Comparison of ENCODE assay signal across 9 mouse cellular contexts in genomic region chr15:50261245-50261872, GRCm38 (mm10).
DNase-seq lines count a peak whose midpoint lies in the region; ATAC-seq lines count a peak whose summit lies in the region.
"Had no signal": no experiment of that assay in that cellular context is flagged by ENCODE, and none has a peak within 500 bp of the region (broad histone marks: within the 10 kb centered on the region; RNA-seq: fewer than 3 reads in every experiment).

No protein-coding gene starts in this region.

- 77% methylated on average over 8 of the region's 8 CpGs for WGBS in embryonic facial prominence, embryonic 10.5 days
- WGBS in hindbrain, embryonic 11.5 days = 78% methylated on average over 8 of the region's 8 CpGs

- H3K9ac ChIP-seq in hindbrain, embryonic 11.5 days (ENCODE audit: low read depth, low read length) = no peak overlapping the region

- H3K4me1 ChIP-seq in embryonic facial prominence, embryonic 10.5 days = no peaks in the 10 kb centered on the region
- no peaks in the 10 kb centered on the region for H3K4me1 ChIP-seq in hindbrain, embryonic 11.5 days (replicated peaks; ENCODE audit: control insufficient read depth, insufficient read depth, low read length)

- H3K27ac ChIP-seq in embryonic facial prominence, embryonic 10.5 days (replicated peaks) = no peak overlapping the region
- H3K27ac ChIP-seq in hindbrain, embryonic 11.5 days (ENCODE audit: low read depth, low read length) = no peak overlapping the region
- H3K27ac ChIP-seq: macrophage had no signal

- DNase-seq in adrenal gland, adult (ENCODE audit: inconsistent age in 2 of 2, low spot score in 1 of 2) = peak; percentile 25 to 86
- no peak for DNase-seq in adrenal gland, adult 8-10 months
- peak; percentile 31 to 65 for DNase-seq in adrenal gland, postnatal 36 days
- DNase-seq in embryonic facial prominence, embryonic 10.5 days (ENCODE audit: low spot score) = peak; percentile 53
- DNase-seq in hindbrain, embryonic 11.5 days (ENCODE audit: low spot score) = peak; percentile 82
- peak; percentile 31 to 86 for DNase-seq in layer of hippocampus, postnatal 14 days (ENCODE audit: low spot score in 2 of 2)
- DNase-seq in lung, postnatal 36 days = peak; percentile 78
- DNase-seq in right cerebral cortex, postnatal 36 days (ENCODE audit: low spot score in 2 of 2) = peak; percentile 14 to 38

- no peaks in the 10 kb centered on the region for H3K27me3 ChIP-seq in embryonic facial prominence, embryonic 10.5 days (replicated peaks; ENCODE audit: low read depth, poor library complexity, severe bottlenecking)
- no peaks in the 10 kb centered on the region for H3K27me3 ChIP-seq in hindbrain, embryonic 11.5 days (ENCODE audit: control insufficient read depth, insufficient read depth, low read length)

- ATAC-seq in hindbrain, embryonic 11.5 days (ENCODE audit: low FRiP score) = peak; percentile 60; the same call in 1 of the 2 replicates

- H3K4me2 ChIP-seq in hindbrain, embryonic 11.5 days (replicated peaks; ENCODE audit: low read depth, low read length) = no peak overlapping the region

- no peaks in the 10 kb centered on the region for H3K9me3 ChIP-seq in embryonic facial prominence, embryonic 10.5 days
- no peaks in the 10 kb centered on the region for H3K9me3 ChIP-seq in hindbrain, embryonic 11.5 days (ENCODE audit: control insufficient read depth, low read length)

- no peak overlapping the region for H3K4me3 ChIP-seq in embryonic facial prominence, embryonic 10.5 days
- H3K4me3 ChIP-seq in hindbrain, embryonic 11.5 days (ENCODE audit: low read depth, low read length) = no peak overlapping the region

- no peaks in the 10 kb centered on the region for H3K36me3 ChIP-seq in embryonic facial prominence, embryonic 10.5 days (replicated peaks)
- no peaks in the 10 kb centered on the region for H3K36me3 ChIP-seq in hindbrain, embryonic 11.5 days (ENCODE audit: control insufficient read depth, insufficient read depth, low read length)
